Mouse (Mus musculus) MEL (cell line): ENCODE measurements around the gene 6330403K07Rik.

Experiments used
- BHLHE40 ChIP-seq: IDR thresholded peaks from 2 replicates; pipeline ENCODE4 v1.6.1; 2012; ENCODE audit warnings: low read depth, mild to moderate bottlenecking, inconsistent platforms, low read length, improper control_type of control experiment, borderline replicate concordance
- CTCF ChIP-seq, 3 experiments: IDR thresholded peaks in 2 of 3; conservative IDR thresholded peaks in 1 of 3; 2 replicates each; pipeline ENCODE4 v1.5.1; 2011 to 2012; ENCODE audit warnings: low read length in 3 of 3, low read depth in 2 of 3, mild to moderate bottlenecking in 2 of 3, improper control_type of control experiment in 1 of 3, inconsistent platforms in 1 of 3, mixed read lengths in 1 of 3, moderate library complexity in 1 of 3; ENCODE audit not compliant: control insufficient read depth in 1 of 3, insufficient read depth in 1 of 3, poor library complexity in 1 of 3, severe bottlenecking in 1 of 3
- MAZ ChIP-seq: IDR thresholded peaks from 2 replicates; pipeline ENCODE4 v1.6.1; 2012; ENCODE audit warnings: low read depth, mild to moderate bottlenecking, inconsistent platforms, low read length, improper control_type of control experiment
- ZMIZ1 ChIP-seq: IDR thresholded peaks from 2 replicates; pipeline ENCODE4 v1.6.1; 2012; ENCODE audit warnings: low read depth, mild to moderate bottlenecking, inconsistent platforms, low read length, improper control_type of control experiment, moderate library complexity

- TF ChIP-seq ZMIZ1 (no peak), BHLHE40 (no peak), CTCF (IDR thresholded peaks at IDR 0.05 in 2 of 3, conservative IDR thresholded peaks at IDR 0.05 in 1 of 3; ENCODE audit: control insufficient read depth in 1 of 3, insufficient read depth in 1 of 3, low read depth in 2 of 3, low read length in 3 of 3, poor library complexity in 1 of 3, severe bottlenecking in 1 of 3) (no peak), MAZ (no peak)
Observed at GRCm38 (mm10) chr11:71007026-71007425, 26.3 kb downstream of the 6330403K07Rik start.
